Mouse (Mus musculus) T-cell, adult 2 months (primary cell): ENCODE results near the gene Shroom2.
"Not testable (repeated sequence)": the region's sequence is repeated elsewhere in the genome, so short reads cannot be mapped to it uniquely, and the experiment has no call there.

ENCODE experiments used
- DNase-seq: peaks from one replicate; pipeline ENCODE4 v3.0.0; 2022; ENCODE audit warnings: low spot score

Gene Shroom2

DNA sequence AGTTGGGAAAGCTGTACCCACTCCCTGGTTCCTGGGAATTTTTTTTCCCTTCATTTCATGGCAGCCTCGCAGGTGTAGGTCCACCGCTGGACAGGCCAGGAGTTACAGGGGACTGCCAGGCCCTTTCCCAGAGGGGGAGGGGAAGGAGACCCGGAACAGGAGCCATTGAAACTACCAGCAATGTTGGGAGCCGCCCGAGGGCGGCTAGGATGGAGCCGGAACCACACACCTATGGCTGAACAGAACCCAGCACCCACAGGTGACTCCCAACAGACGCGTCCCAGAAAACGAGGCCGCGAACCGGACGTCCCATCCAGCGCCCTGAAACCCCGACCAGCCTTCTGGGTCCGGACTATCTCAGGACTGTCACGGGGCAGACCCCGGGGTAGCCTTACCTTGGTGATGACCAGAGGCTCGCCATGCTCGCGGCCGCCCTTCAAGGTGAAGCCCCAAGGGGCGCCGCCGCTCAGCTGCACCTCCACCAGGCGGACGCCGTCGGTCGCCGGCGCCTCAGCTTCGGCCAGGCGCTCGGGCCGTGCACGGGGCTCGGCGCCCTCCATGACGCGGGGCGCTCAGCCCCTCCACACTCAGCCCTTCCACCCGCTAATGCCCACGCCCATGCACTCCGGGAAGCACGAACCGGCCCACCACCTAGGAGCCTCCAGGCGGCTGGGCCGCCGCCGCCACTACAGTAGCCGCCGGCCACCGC, at the start of gene Shroom2:
Gene Shroom2 (minus strand): TSS at position 575 of the 709 bp plus-strand sequence.
- no peak for DNase-seq

DNA sequence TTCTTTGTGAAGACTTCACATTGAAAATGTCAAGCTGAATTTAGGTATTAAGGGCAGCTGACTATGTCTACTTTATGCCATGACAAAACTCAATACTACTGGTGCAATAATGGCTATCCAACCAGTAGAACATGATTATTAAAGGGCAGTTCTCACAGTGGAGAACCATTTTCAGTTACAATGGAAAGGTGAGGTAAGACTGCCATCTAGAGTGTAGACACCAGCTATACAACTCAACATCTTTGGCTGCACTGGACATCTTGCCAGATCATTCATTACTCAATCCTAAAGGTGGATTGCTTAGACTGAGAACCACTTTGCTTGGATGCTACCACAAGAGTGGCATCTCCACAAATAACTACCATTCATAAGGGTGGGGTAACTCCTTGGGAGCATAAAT, 49.7 kb upstream of the Shroom2 start:
- no peak for DNase-seq

DNA sequence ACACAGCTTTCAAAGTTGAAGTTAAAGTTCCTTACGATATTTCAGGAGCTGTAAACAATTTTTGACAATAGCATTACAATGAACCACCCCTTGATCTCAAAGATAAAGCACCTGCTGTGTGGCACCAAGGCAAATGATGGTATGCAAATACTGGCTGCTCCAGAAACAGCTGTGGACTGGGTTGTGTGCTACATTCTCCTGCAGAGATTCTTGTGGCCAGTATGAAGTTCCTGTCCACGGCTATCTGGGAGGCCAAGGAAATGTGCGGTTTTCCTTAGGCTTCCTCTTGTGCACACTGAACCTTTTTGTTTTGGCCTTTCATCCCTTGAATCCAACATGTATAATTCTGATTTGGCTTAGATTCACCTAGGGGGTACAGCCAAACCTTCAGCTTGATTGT, 44.1 kb upstream of the Shroom2 start:
- no peak for DNase-seq

DNA sequence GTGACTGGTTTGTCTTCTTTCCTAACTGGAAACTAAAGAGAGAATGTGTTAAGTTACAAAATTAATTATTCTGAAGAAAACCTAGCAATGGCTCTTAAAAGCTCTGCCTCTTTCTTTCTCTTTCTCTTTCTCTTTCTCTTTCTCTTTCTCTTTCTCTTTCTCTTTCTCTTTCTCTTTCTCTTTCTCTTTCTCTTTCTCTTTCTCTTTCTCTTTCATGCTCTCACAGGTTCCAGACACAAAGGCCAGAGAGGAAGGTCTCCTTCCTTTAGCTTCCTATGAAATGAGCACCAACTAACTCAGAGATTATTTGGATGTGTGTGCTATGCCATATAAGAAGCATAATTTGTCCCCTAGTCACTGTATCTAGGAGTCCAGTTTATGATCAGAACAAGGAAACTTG, 36.1 kb upstream of the Shroom2 start:
- DNase-seq = no peak

DNA sequence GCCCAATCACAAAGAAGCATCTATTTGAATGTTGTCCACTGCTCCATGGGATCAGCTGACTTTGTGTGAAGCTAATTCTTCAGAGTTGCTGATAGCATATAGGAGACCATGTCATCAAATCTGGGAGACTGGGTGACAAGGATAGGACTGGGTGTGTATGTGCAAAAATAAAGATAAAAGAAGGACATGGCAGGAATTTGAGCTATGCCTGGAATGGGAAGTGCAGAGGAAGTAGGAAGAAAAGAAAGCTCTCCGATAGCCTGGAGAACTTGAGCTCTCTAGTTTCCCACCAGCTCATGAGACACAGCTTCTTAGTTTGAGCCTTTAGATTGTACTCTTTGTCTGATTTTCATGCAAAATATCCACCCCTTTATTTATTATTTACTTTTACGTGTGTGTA, 19.3 kb upstream of the Shroom2 start:
- no peak for DNase-seq

DNA sequence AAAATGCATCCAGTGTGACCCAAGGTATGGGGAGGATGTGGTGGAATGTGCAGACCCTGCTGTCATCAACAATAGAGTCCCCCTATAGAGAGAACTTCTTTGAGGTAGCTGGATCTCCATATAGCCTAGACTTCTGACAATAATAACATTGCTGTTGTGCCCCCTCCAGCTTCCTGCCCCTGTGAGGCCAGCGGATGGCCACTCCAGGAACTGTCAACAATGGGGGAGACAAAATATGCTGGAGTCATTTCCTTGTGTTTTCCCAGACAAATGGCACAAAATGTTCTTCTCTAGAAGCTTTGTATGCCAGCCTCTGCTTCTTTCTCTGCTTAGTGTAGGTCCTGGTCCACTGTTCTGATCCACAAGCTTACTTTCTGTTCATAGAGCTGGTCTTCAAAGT, 18.9 kb upstream of the Shroom2 start:
- no peak for DNase-seq

DNA sequence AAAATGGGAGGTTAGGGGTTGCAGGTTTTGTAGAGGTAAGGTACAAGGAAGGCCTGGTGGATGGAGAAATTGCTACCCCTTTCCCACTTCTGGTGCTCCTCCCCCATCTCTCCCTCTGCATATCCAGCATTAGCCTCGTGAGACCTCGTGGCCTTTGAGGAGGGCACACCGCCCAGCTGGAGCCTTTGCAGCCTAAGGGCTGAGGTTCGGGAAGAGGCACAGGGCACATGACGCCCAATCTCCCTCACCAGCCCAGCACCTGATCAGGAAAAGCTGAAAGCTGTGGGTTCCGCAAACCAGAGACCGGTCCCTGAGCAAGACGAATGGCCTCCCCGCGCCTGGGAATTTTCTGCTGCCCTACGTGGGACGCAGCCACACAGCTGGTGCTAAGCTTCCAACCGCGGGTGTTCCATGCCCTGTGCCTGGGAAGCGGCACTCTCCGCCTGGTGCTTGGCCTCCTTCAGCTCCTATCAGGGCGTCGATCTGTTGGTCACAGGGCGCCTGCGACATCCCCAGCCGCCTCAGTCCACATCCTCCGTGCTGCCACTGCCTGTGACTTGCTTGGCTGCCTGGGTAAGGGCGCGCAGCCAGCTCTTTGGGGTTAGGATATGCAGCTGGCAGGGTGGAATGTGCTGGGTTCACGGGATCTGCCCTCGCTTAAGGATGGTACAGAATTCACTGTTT, 12.6 kb upstream of the Shroom2 start, which contains the start of gene Gpr143:
Gene Gpr143 (plus strand): TSS at position 202 of the 684 bp plus-strand sequence.
- no peak for DNase-seq

DNA sequence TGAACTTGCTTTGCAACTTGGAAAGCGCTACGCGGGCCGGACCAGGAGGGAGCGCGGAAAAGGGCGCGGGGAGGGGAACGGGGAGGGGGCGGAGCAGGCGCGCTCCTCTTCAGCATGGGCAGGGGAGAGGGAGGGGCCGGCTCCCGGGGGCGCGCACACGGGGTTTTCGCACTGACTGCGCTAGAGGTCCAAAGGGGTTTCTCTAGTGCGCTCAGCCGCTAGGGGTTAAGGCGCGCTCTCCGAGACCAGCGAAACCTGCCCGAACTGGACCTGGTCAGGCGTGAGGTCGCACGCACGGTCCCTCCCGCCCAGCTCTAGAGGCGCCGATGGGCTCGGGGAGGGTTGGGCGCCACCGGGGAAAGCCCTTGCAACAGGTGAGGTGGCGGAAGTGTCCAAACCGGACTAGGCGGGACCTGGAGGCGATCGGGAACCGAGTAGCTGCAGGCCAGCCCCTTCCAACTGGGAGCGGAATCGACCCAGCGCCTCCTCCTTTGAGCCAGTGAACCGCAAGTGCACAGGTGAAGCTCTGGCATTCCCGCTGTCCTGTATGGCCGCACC, 414 bp upstream of the Shroom2 start:
- no peak for DNase-seq

DNA sequence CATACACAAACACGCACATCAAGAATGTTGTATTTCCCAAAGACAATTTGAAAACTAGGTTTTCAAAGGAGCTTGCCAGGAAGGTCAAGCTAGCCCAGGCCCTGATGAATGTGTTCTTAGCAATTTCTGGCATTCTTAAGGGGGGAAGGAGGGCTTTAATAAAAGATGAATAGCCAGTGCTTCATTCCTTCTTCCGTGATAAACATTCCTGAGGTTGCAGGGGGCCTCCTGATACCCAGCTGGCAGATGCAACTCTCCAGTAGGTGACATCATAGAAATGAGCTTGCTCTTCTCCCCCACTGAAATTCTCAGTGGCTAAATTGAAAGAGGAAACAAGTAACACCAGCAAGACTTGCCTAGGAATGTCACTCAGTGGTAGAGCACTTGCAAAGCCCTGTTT, 5.1 kb downstream of the Shroom2 start:
- DNase-seq = no peak

DNA sequence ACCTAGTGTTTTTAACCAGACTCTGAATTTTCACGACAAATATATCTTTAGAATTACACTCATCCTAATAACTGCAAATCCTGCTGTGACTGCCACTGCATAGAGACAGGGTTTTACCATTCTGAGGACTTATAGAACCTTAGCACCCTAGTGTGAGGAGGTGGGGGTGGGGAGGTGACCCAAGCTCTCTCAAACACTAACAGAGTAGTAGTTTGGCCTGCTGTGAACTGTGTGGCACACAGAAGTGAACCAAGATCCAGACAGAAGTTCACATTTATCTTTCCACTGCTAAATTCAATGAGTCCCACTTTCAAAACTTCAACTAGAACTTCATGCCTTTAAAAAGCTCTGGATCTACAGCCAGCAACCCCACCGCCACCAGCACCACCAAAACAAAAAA, 6.4 kb downstream of the Shroom2 start:
- no peak for DNase-seq

DNA sequence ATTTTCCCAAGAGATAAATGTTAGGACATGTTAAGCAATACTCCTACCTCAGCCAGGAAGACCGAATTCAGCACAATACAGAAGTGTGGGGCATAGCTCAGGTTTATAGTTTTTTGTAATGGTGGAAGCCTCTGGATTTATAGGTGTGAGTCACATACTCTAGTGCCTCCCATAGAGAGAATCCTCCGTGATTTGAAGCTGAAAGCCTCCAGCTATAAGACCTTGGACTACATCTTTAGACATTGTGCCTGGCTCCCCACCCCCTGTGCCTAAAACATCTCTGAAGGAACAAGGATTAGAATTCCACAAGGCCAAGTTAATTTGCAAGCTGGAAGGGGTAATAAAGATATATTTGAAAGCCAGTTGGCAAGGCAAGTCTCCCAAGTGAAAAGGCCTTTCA, 6.8 kb downstream of the Shroom2 start:
- no peak for DNase-seq

DNA sequence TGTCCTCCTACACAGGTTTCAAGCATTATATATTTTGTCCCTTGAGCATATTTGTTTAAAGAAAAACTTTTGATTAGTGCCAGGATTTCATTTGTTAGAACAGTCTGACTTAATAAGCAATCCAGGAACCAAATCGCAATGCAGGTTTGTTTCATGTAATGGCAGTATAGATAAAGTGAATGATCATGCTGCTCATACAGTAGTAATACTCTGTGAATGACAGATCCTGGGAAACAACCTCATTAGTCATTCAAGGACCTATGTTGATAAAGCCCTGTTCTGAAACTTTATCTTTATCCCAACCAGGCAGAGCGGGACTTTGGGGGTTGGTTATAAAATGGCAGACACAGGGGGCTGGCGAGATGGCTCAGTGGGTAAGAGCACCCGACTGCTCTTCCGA, 13.0 kb downstream of the Shroom2 start:
- DNase-seq = no peak

DNA sequence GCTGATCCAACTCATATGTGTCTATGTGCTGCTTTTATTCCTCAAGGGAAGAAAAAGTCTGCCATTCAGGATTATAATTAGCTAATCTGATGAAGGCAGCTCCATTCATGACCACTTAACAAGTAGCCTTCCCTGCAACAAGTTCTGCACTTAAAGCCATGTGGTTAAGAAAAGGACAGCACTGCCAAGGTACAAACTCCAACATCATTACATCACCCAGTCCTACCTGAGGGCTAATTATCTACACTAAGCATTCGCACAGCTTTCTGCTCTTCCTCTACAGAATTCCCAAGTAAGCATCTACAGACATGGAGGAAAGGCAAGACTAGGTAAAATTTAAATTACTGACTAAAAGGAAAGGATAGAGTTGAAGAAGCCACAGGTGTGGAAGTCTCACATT, 13.4 kb downstream of the Shroom2 start:
- no peak for DNase-seq

DNA sequence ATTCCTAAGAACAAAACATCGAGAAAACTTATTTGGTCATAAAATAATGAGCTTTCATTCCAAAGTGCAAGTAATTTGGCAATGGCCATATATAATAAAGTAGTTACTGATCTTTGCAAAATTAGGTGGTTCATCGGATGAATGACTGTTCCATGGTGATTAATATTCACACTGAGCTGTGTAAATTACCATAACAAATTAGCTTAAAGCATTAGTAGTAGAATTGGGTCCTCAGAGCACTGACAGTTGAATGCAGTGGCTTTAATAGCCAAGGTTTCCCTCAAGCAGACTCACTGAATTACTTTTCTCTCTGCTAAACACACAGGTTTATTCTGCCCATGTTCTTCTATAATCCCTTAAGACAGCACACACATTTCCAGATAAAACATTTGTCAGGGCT, 23.3 kb downstream of the Shroom2 start:
- no peak for DNase-seq

DNA sequence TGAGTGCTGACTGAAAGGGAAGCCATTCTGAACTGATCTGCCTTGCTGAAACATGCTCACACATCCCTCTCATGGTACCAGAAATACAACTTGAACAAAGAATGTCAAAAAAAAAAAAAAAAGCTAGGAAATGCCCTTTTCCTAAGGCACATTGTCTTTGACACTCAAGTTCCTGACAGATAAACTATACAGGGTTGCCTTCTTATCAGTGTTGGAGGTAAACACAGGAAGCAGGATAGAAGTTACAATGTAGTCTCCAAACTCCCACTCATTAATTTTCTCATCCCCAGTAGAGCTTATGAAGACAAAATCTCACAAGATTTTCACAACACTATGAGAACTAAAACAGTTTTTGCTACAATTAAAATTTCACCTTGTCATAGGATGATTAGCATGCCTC, 25.6 kb downstream of the Shroom2 start:
- no peak for DNase-seq

DNA sequence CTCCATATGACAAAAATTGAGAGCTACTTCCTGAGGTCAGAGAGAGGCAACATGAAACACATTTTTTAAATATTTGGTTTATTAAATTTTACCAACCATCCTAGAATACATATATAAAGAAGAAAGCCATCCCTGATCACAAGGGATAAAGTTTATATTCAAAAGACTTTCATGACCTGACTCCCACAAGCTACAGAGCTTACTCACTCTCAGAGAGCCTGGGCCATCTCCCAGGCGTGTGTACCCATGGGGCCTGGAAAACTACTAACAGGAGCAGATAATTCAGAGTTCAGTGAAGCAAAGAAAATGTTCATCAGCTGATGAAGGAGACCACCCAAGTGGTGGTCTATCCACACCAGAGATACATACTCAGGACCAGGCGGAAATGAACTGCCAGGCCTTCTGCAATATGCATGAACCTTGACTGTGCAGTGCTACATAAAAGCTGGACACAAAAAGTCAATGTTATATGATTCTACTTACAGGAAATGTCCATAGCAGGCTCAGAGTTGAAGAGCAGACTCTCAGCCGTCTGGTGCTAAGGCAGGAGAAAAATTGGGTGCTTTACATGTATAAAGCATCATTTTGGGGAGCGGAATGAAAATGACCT, 30.4 kb downstream of the Shroom2 start:
- no peak for DNase-seq

DNA sequence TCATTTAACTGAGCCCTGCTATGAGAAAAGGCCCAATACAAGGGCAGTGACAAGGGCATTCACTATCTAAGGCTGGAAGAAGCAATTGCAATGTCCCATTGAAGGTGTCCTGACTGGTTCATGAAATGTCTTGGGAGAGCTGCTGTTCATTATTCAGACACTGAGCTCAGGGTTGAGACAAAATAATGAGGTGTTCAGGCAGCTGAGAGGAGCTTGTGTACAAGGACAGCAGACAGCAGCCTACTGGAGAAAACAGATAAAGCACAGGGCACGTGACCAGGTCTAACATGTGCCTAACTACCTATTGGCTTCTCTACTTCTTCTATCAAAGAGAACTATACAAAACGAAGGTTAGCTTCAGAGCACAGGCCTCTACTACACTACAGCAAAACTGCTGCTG, 31.1 kb downstream of the Shroom2 start:
- DNase-seq = no peak

DNA sequence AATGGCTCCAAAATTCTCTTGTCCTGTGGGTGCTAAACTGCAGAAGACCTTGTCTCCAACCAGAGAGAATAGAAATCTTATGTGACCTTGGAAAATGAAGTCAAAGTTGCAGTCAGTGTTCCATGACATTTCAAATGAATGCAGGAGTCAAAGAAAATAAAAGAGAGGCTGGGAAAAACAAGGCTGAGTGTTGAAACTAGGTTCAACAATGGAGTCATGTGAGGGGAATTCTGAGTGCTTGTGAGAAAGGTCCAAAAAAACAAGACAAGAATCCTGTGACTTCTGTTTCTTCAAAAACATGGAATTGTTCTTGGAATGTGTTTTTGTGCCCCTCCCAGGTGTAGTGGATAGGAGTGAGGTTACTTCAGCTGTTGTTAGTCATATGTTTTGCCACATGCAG, 34.0 kb downstream of the Shroom2 start:
- DNase-seq = no peak

DNA sequence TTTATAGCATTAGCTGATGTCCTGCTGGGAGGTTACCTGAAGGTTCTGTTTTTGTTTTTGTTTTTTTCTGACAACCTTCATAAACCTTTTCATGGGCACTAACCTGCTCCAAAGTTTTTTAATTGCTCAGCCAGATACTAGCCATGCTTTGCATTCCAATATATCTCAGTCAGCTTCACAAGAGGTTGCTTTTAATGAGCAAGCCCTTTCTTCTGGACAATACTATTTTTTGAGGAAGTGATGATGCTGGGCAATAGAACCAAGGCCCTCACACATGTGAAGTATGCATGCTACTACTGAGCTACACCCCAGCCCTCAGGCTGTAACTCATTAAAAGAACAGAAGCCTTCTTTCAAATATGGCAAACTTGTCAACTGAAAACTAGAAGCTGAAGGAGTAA, 52.6 kb downstream of the Shroom2 start:
- DNase-seq = no peak

DNA sequence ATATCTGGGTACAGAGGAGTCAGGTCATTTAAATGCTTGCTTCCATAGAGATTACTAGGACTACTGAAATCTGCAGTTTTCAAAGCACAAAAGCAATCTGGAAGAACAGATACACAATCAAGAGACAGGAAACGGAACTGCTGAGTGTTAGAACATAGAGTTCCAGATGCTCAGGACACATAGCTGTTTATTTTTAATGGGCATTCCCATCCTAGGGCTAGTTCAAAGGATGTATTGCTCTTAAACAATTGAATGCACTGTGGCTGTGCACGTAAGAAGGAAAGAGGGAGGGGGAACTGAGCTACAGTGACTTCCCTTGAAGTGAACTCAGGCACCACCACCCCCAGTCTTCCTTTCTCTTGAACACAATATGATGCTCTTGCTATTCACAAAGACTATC, 58.5 kb downstream of the Shroom2 start:
- not testable (repeated sequence) for DNase-seq

DNA sequence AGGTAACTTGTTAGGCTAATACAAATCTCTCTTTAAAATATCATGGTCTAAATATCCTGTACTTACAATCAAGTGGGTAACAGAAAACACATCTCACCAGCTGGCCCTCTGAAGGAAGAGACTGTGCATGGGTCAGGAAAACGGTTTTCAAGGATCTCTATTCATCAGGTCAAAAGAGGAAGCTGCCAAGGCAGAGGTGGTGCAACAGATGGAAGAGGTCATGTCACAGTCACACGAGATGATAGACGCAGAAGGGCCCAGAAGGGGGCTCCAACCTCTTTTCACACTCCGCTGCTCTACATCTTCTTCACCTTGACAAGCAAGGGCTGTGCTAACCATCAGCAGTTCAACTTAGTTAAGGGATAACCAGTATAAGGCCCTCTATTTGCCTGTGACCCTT, 60.9 kb downstream of the Shroom2 start:
- DNase-seq = no peak

DNA sequence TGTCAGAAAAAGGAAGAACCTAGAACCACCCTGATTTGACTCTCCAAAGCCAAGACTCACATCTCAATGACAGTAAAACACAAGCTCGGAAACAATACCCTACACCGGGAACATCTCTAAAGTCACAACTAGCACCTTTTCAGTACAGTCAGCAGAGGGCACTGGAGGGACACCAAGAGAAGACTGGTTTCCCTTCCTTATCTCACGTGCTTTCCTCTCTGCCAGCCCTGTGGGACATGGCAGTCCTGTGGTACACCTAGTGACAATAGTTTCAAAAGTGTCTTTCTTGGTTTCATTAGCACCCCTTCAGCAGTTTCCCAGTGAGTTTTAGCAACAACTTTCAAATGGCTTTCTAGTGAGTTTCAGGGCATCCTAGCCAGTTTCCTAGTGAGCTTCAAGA, 63.9 kb downstream of the Shroom2 start:
- DNase-seq = no peak

DNA sequence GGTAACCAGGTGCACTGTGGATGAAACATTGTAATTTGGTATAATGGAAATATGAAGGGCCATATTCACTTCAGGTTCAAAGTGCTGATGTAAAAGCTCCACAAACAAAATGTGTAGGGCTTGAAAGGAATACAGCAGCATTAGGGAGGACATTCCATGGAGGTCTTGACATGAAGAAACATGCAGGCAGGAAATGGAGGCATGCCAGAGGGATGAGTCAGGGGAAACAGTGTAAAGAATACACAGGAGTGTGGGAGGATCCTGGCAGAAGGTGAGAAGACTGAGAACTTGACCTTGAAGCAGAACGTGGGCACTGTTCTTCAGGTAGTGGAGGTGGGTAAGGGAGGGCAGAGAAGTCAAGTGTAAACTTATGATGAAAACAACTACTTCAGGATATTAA, 65.6 kb downstream of the Shroom2 start:
- DNase-seq = no peak
